Mouse (Mus musculus): ENCODE measurements around the gene Ghrhr. TPM values are rescaled to one million over a fixed set of nuclear protein-coding genes. Genes with fewer than 3 reads are reported as not detected.

The Ghrhr gene
- polyA plus RNA-seq, 1 experiment from 2014 or later: not detected

- H3K4me2 ChIP-seq: no peak overlapping the region
- no peaks in the 10 kb centered on the region for H3K9me3 ChIP-seq (ENCODE audit: control insufficient read depth, low read length)
- no peaks in the 10 kb centered on the region for H3K36me3 ChIP-seq (ENCODE audit: control insufficient read depth, insufficient read depth, low read length)
- no peak overlapping the region for H3K27ac ChIP-seq (ENCODE audit: low read depth, low read length)
- H3K27me3 ChIP-seq (ENCODE audit: control insufficient read depth, insufficient read depth, low read length): no peaks in the 10 kb centered on the region
- 61% methylated on average over 6 of the region's 6 CpGs for WGBS
- DNase-seq (ENCODE audit: low spot score, missing footprints) (no peak), ATAC-seq (ENCODE audit: low FRiP score) (no peak; the same call in 1 of the 2 replicates)
- H3K4me3 ChIP-seq (ENCODE audit: low read depth, low read length): no peak overlapping the region
- H3K9ac ChIP-seq (ENCODE audit: low read length): no peak overlapping the region
- H3K4me1 ChIP-seq (ENCODE audit: control insufficient read depth, insufficient read depth, low read length): no peaks in the 10 kb centered on the region
Measured at GRCm38 (mm10) chr6:55338077-55338476, 38.0 kb upstream of the Ghrhr start.

- no peaks in the 10 kb centered on the region for H3K27me3 ChIP-seq (ENCODE audit: control insufficient read depth, insufficient read depth, low read length)
- DNase-seq (ENCODE audit: low spot score, missing footprints) (no peak), ATAC-seq (ENCODE audit: low FRiP score) (no peak)
- no peak overlapping the region for H3K9ac ChIP-seq (ENCODE audit: low read length)
- no peaks in the 10 kb centered on the region for H3K9me3 ChIP-seq (ENCODE audit: control insufficient read depth, low read length)
- H3K4me3 ChIP-seq (ENCODE audit: low read depth, low read length): no peak overlapping the region
- H3K4me1 ChIP-seq (ENCODE audit: control insufficient read depth, insufficient read depth, low read length): no peaks in the 10 kb centered on the region
- no peak overlapping the region for H3K27ac ChIP-seq (ENCODE audit: low read depth, low read length)
- H3K36me3 ChIP-seq (ENCODE audit: control insufficient read depth, insufficient read depth, low read length): no peaks in the 10 kb centered on the region
- H3K4me2 ChIP-seq: no peak overlapping the region
- WGBS: 78% methylated on average over 9 of the region's 9 CpGs
Measured at GRCm38 (mm10) chr6:55338934-55339825, 36.9 kb upstream of the Ghrhr start.

GRCm38 (mm10) chr6:55341688-55342087, 34.4 kb upstream of the Ghrhr start:
- WGBS: 35% methylated on average over 5 of the region's 5 CpGs
- no peaks in the 10 kb centered on the region for H3K9me3 ChIP-seq (ENCODE audit: control insufficient read depth, low read length)
- no peaks in the 10 kb centered on the region for H3K4me1 ChIP-seq (ENCODE audit: control insufficient read depth, insufficient read depth, low read length)
- H3K27ac ChIP-seq (ENCODE audit: low read depth, low read length): no peak overlapping the region
- H3K36me3 ChIP-seq (ENCODE audit: control insufficient read depth, insufficient read depth, low read length): no peaks in the 10 kb centered on the region
- no peak for DNase-seq (ENCODE audit: low spot score, missing footprints)
- no peak for ATAC-seq (ENCODE audit: low FRiP score)
- H3K4me3 ChIP-seq (ENCODE audit: low read depth, low read length): no peak overlapping the region
- H3K4me2 ChIP-seq: no peak overlapping the region
- no peaks in the 10 kb centered on the region for H3K27me3 ChIP-seq (ENCODE audit: control insufficient read depth, insufficient read depth, low read length)
- H3K9ac ChIP-seq (ENCODE audit: low read length): no peak overlapping the region

GRCm38 (mm10) chr6:55342328-55342727, 33.8 kb upstream of the Ghrhr start:
- no peak overlapping the region for H3K4me3 ChIP-seq (ENCODE audit: low read depth, low read length)
- H3K27ac ChIP-seq (ENCODE audit: low read depth, low read length): no peak overlapping the region
- H3K9me3 ChIP-seq (ENCODE audit: control insufficient read depth, low read length): no peaks in the 10 kb centered on the region
- 84% methylated on average over 9 of the region's 9 CpGs for WGBS
- no peak overlapping the region for H3K4me2 ChIP-seq
- no peaks in the 10 kb centered on the region for H3K27me3 ChIP-seq (ENCODE audit: control insufficient read depth, insufficient read depth, low read length)
- H3K9ac ChIP-seq (ENCODE audit: low read length): no peak overlapping the region
- no peaks in the 10 kb centered on the region for H3K4me1 ChIP-seq (ENCODE audit: control insufficient read depth, insufficient read depth, low read length)
- H3K36me3 ChIP-seq (ENCODE audit: control insufficient read depth, insufficient read depth, low read length): no peaks in the 10 kb centered on the region
- DNase-seq (ENCODE audit: low spot score, missing footprints) (no peak), ATAC-seq (ENCODE audit: low FRiP score) (no peak)

- Histone ChIP-seq H3K4me2 (no peak overlapping the region), H3K36me3 (ENCODE audit: control insufficient read depth, insufficient read depth, low read length) (no peaks in the 10 kb centered on the region), H3K27me3 (ENCODE audit: control insufficient read depth, insufficient read depth, low read length) (no peaks in the 10 kb centered on the region), H3K4me3 (ENCODE audit: low read depth, low read length) (no peak overlapping the region), H3K9me3 (ENCODE audit: control insufficient read depth, low read length) (no peaks in the 10 kb centered on the region), H3K9ac (ENCODE audit: low read length) (no peak overlapping the region), H3K27ac (ENCODE audit: low read depth, low read length) (no peak overlapping the region), H3K4me1 (ENCODE audit: control insufficient read depth, insufficient read depth, low read length) (no peaks in the 10 kb centered on the region)
- no peak for ATAC-seq (ENCODE audit: low FRiP score)
- DNase-seq (ENCODE audit: low spot score, missing footprints): no peak
- 87% methylated on average over 10 of the region's 10 CpGs for WGBS
Measured at GRCm38 (mm10) chr6:55343446-55343845, 32.6 kb upstream of the Ghrhr start.

GRCm38 (mm10) chr6:55344291-55345016, 31.6 kb upstream of the Ghrhr start:
- H3K4me3 ChIP-seq (ENCODE audit: low read depth, low read length): no peak overlapping the region
- ATAC-seq (ENCODE audit: low FRiP score) (no peak), DNase-seq (ENCODE audit: low spot score, missing footprints) (no peak)
- no peak overlapping the region for H3K4me2 ChIP-seq
- H3K9me3 ChIP-seq (ENCODE audit: control insufficient read depth, low read length): no peaks in the 10 kb centered on the region
- H3K4me1 ChIP-seq (ENCODE audit: control insufficient read depth, insufficient read depth, low read length): no peaks in the 10 kb centered on the region
- H3K27me3 ChIP-seq (ENCODE audit: control insufficient read depth, insufficient read depth, low read length): no peaks in the 10 kb centered on the region
- WGBS: 89% methylated on average over 9 of the region's 9 CpGs
- H3K36me3 ChIP-seq (ENCODE audit: control insufficient read depth, insufficient read depth, low read length): no peaks in the 10 kb centered on the region
- H3K9ac ChIP-seq (ENCODE audit: low read length): no peak overlapping the region
- H3K27ac ChIP-seq (ENCODE audit: low read depth, low read length): no peak overlapping the region

GRCm38 (mm10) chr6:55345264-55345663, 30.8 kb upstream of the Ghrhr start:
- Histone ChIP-seq H3K4me2 (no peak overlapping the region), H3K9me3 (ENCODE audit: control insufficient read depth, low read length) (no peaks in the 10 kb centered on the region), H3K36me3 (ENCODE audit: control insufficient read depth, insufficient read depth, low read length) (no peaks in the 10 kb centered on the region), H3K4me3 (ENCODE audit: low read depth, low read length) (no peak overlapping the region), H3K9ac (ENCODE audit: low read length) (no peak overlapping the region), H3K4me1 (ENCODE audit: control insufficient read depth, insufficient read depth, low read length) (no peaks in the 10 kb centered on the region), H3K27ac (ENCODE audit: low read depth, low read length) (no peak overlapping the region), H3K27me3 (ENCODE audit: control insufficient read depth, insufficient read depth, low read length) (no peaks in the 10 kb centered on the region)
- ATAC-seq (ENCODE audit: low FRiP score): no peak
- 90% methylated on average over 10 of the region's 10 CpGs for WGBS
- DNase-seq (ENCODE audit: low spot score, missing footprints): no peak

- ATAC-seq (ENCODE audit: low FRiP score) (no peak), DNase-seq (ENCODE audit: low spot score, missing footprints) (no peak)
- H3K27ac ChIP-seq (ENCODE audit: low read depth, low read length): no peak overlapping the region
- no peak overlapping the region for H3K4me2 ChIP-seq
- no peaks in the 10 kb centered on the region for H3K27me3 ChIP-seq (ENCODE audit: control insufficient read depth, insufficient read depth, low read length)
- WGBS: 91% methylated on average over 7 of the region's 7 CpGs
- no peak overlapping the region for H3K4me3 ChIP-seq (ENCODE audit: low read depth, low read length)
- H3K36me3 ChIP-seq (ENCODE audit: control insufficient read depth, insufficient read depth, low read length): no peaks in the 10 kb centered on the region
- no peak overlapping the region for H3K9ac ChIP-seq (ENCODE audit: low read length)
- H3K4me1 ChIP-seq (ENCODE audit: control insufficient read depth, insufficient read depth, low read length): no peaks in the 10 kb centered on the region
- H3K9me3 ChIP-seq (ENCODE audit: control insufficient read depth, low read length): no peaks in the 10 kb centered on the region
Measured at GRCm38 (mm10) chr6:55346491-55346890, 29.6 kb upstream of the Ghrhr start.
